Mouse (Mus musculus) monocyte, adult 2 months (primary cell): ENCODE data around the gene Vps16.

Experiments used
- DNase-seq, 2 experiments: peaks; one replicate each; pipeline ENCODE4 v3.0.0; 2022; ENCODE audit warnings: low spot score in 2 of 2, low read depth in 1 of 2

Gene Vps16

GRCm38 (mm10) chr2:130457871-130458270 lies 33.7 kb downstream of the Vps16 start:
- DNase-seq = no peak

DNA sequence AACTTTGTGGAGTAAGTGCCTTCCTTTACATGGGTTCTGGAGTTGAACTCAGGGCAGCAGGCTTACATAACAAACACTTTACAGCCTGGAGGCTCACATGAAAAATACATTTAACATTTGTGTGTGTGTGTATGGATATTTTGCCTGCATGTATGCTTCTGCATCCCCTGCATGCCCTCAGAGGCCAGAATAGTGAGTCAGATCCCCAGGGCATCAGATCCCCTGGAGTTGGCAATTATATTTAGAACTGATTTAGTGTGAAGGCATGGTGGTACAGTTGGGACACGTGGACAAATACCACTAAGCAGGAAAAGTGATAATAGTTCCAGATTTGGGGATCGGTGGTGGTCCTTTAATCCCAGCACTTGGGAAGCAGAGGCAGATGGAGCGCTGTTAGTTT lies 35.4 kb downstream of the Vps16 start:
- DNase-seq = no peak

- DNase-seq = no peak
Measured at GRCm38 (mm10) chr2:130461287-130462071, 37.3 kb downstream of the Vps16 start.

DNA sequence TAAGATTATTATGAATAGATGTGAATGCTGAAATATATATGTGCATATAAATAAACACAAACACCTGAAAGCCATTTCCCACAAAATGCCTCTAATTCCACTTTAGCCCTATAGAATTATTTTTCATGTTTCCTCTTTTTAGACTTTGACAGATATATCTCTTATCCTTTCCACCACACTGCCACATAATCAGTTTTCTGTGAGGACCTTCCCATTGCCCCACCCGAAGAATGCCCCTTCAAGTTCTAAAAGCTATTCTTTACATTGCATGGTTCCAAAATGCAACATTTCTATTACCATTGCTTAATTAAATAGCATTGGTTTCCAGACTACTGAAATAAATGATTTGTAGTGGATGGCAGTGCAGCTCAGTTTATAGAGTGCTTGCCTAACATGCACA lies 42.3 kb downstream of the Vps16 start:
- no peak for DNase-seq

DNA sequence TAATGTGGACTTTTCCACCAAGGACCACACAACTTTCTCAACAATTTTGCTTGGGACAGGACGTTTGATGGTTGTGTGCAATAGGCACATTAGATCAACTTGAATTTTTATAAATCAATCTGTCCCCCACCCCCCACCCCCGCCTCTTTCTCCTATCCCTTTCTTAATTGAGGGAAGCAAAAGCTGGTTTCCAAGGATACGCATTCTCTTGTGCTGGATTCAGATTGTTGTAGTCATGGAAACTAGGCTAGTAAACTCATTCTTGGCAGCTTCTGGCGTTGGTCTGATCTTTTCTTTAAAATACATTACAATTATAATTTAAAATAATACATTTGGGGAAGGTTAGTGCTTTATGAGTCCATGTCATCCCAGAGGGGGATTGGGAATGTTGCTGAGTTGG lies 45.2 kb downstream of the Vps16 start:
- no peak for DNase-seq

DNA sequence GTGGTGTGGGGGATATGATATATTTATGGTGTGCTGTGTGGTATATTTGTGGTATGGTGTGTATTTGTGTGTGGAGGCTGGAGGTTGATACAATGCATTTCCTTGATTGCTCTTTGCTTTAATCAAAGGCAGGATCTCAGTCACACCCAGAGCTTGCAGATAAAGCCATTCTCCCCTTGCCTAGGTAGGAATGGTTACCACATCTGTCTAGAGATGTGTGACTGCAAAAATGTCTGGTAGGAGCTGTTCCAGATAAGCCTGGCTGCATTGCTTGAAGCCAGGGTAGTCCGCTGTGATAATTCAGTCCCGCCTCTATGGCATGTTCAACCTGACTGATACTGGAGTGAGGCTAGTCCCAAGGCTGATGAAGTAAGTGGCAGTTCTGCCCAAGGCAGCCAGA lies 45.8 kb downstream of the Vps16 start:
- DNase-seq = no peak

DNA sequence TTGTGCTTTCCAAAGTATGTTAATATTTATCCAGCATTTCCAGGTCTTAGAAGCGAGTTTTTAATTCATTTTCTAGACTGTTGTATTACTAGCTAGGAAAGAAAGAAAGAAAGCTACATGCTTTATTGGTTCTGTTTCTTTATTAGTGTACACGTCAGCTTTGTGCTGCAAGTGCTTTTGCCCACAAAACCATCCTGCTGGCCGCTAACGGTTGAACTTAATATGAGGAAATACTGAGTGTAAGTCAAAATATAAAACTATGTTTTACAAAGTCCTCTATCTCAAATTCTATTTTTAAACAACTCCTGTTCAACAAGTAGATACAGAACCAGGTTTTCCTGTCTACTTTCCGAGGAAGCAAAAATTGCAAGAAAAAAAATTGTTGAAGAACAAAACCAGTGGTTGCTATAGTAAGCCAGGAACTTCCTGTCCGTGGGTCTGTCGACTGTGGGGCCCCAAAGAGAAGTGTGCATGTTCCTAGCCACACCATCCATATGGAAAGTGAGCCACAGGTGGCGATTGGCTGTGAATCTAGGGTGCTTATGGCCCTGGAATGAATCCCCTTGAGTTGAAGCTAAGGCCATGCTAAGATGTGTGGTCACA lies 48.9 kb downstream of the Vps16 start:
- DNase-seq = no peak

- DNase-seq = no peak
Measured at GRCm38 (mm10) chr2:130475764-130476163, 51.6 kb downstream of the Vps16 start.

DNA sequence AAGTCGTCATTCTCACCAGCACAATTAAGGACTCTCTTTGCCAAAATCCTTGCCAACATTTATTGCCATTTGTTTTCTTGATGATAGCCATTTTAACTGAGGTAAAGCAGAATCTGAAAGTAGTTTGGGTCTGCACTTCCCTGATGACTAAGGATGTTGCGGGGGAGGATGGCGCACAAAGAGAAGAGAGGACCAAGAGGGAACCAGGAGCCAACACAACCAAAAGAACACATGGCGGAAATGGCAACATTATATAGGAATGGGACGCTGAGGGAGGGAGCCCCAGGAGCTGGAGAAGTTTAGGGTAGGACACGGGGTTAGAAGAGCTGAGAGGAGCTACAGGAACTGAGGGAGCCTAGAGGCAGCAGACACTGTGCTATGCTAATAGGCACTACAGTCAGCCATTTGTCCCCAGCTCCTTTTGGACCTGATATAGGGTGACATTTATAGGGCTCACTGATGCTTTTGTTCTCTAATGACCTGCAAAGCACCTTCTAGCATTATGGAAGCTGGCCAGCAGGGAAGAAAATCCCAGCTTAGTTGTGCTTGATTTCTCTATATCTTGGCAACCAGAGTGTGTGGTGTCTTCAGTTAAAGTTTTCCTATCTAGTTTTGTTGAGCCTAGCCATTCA lies 52.6 kb downstream of the Vps16 start:
- no peak for DNase-seq

GRCm38 (mm10) chr2:130482177-130482576 lies 58.0 kb downstream of the Vps16 start:
- no peak for DNase-seq

DNA sequence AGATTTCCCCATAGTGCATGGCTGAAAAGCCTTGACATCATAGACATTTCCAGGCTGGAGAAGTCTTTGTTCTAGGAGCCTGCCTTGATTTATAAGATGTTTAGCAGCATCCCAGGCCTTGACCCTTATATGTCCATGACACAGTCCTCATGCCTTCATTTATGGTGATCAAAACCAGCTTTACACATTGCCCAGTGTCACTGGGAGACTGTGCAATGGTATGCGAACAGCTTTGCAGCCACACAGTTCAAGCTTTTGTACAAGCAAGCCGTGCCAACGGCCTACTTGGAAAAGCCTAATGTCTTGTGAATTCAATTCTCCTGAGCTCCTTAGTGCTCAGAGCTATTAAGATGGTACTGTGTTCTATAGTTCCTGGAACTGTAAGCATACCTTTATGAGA lies 58.6 kb downstream of the Vps16 start:
- DNase-seq = no peak

- DNase-seq = no peak
Measured at GRCm38 (mm10) chr2:130484206-130484605, 60.1 kb downstream of the Vps16 start.

DNA sequence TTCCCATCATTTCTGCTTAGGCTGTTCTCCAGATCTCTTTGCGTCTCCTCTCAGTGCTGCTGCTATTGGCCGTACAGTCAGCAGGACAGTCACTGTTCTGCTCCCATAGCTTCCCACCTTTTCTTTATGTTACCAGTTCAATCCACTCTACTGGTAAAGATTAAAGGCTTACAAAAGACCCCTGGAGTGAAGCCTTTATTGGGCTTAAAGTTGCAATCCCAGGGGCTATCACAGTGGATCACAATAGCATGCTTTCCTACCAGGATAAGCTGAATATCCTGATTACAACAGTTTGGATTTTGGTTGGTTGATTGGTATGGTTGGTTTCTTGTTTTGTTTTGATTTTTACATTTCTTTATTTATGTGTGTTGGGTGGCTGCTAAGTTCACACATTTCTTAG lies 63.9 kb downstream of the Vps16 start:
- no peak for DNase-seq

- peak in 1 of 2 experiments; percentile 31 for DNase-seq
Measured at GRCm38 (mm10) chr2:130488600-130488999, 64.5 kb downstream of the Vps16 start.

GRCm38 (mm10) chr2:130491162-130491561 lies 67.0 kb downstream of the Vps16 start:
- no peak for DNase-seq

- DNase-seq = no peak
Measured at GRCm38 (mm10) chr2:130491587-130491986, 67.4 kb downstream of the Vps16 start.
